Mouse (Mus musculus): ENCODE measurements around the gene Kdelr2.
"Not testable (repeated sequence)": the region's sequence is repeated elsewhere in the genome, so short reads cannot be mapped to it uniquely, and the experiment has no call there.

Kdelr2 gene

GRCm38 (mm10) chr5:143403221-143404147, at the start of gene Kdelr2:
Gene Kdelr2, plus strand, starts transcription at chr5:143403838.
- peak; percentile 89 to 90 for DNase-seq (ENCODE audit: low spot score in 2 of 2)

GRCm38 (mm10) chr5:143356017-143356416, 47.6 kb upstream of the Kdelr2 start:
- no peak for DNase-seq (ENCODE audit: low spot score in 2 of 2)

DNA sequence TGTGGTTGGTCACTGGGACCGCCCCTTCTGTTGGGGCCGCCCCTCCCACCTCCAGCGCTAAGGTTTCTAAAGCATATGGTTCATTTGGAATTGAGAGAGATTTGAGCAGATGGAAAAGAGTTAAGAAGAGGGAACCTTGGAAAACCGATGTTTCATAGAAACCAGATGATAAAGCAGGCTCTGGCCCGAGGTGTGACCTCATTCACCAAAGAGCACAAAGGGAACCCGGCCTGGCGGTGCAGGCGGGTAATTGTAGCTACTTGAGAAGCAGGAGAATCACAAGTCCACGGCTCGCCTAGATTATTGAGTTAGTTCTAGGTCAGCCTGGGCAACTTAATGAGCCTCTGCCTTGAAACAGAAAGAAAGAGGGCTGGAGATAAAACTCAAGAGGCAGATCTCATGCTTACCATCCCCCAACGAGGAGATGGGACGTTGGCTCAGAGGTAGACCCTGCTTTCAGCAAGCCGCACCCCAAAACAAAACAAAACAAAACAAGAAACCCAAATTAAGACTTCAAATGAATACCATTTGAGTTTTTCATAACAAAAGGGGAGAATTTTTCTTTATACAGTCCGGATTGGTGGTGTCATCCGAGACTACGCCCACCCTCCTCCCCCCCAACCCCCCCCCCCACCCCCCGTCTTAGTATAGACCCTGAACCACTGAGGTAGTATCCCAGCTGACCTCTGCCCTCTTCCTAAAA, 46.8 kb upstream of the Kdelr2 start, which contains the start of gene Grid2ip:
Grid2ip (plus strand) TSS at position 653 of the 703 bp plus-strand sequence.
- no peak for DNase-seq (ENCODE audit: low spot score in 2 of 2)

GRCm38 (mm10) chr5:143357564-143357963, 46.1 kb upstream of the Kdelr2 start:
- DNase-seq (ENCODE audit: low spot score in 2 of 2), result no peak

DNA sequence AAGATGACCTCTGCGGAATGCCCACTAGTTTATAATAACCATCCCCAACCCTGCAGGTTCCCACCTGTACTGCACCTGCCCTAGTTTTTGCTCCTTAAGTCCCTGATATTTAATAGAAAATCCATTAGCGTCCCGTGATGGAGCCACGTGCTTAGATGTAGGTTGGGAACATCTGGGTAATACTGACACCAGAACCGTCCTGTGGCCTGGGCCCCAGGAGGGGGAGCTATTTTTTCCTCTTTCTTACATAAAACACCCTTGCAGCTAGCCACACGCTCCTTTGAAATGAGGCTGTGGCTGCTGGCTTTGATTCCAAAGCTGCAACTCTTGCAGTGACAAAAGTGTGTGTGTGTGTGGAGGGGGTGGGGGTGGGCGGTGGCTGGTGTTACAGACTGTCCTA, 44.4 kb upstream of the Kdelr2 start:
- DNase-seq (ENCODE audit: low spot score in 2 of 2), result no peak

DNA sequence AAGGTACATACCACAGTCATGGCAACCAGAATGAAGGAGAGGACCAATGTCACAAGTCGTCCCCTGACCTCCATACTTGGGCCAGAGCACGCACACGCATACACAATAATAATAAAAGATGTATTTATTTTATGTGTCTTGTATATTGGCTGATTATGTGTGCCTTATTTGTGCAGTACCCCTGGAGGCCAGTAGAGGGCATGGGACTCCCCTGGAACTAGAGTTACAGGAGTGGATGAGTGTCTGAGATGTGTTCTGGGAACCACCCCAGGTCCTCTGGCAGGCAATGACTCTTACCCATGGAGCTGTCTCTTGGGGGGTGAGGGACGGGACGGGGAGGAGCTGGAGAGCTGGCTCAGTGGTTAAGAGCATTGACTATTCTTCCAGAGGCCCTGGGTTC, 43.6 kb upstream of the Kdelr2 start:
- no peak for DNase-seq (ENCODE audit: low spot score in 2 of 2)

DNA sequence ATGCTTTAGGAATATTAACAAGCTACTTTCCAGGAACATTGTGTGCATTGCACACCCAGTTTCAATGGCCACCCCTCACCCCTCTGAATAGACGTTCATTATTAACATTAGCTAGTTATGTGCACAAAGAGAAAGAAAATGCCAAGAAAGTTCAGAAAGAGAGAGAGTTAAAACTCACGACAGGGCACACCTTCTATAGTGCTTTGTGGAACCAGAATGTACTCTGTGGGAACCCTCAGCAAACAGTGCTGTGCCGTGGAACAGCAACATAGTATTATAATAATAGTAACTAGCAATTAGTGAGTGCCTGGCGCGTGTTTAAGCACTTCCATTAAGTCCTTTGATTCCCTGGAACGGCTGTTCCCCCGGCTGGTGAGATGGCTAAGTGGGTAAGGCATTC, 42.2 kb upstream of the Kdelr2 start:
- DNase-seq (ENCODE audit: low spot score in 2 of 2), result no peak

DNA sequence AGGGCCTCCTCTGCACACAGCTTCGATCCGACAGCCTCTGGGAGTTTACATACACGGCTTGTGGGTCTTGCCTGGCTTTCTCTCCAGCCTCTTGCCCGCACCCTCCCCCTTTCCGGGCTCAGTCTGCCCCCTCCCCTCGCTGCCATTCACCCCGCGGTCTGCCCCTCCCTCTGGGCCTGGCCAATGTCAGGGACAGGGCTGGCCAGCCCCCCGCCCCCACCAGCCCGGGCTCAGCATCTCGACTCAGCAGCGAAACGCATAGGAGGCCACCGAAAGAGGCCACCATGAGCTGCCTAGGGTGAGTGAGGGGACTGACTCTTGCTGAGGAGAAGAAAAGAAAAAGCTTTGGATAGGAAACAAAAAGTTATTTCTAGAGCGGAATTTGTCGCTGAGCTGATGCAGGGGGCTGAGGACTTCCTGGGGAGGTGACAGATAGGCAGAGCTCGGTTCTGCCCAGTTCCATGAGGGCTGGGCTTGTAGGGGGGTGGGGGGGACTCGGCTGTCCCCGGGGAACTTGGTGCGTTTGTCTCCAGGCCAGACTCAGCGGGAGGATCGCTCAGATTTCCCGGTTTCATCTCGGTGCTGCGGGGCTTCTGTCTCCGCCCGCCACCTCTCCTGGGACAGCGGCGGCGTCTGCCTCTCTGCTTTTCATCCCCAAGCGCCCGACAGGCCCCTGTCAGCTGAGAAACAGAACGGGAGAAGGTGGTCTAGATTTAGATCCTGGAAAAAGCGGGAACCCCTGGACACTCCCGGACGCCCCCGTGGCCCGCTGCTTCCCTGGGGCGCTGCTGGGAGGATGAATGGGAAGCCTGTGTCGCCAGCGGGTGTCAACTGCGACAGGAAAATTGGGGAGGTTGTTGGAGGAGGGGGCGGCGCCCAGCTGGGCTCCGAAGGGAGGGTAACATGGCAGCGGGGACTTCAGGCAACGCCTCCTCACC, 39.7 kb upstream of the Kdelr2 start:
- no peak for DNase-seq (ENCODE audit: low spot score in 2 of 2)

DNA sequence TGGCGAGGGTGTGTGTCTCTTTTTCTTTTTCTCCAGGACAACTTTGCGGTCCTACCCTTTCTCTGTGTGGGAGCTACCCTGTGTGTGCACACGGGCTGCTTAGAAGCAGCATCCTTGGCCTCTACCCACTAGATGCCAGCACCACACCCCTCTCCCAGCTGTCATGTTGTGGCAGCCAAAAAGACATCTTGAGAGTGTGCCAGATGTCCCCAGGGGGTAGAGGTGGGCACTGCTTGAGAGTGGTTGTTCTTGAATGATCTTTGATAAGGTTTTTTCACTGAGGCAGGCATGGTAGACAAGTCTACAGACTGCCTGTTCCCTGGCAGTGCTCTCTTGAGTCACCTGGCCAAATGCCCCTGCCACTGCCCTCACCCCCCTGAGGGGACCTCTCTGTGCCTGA, 35.7 kb upstream of the Kdelr2 start:
- DNase-seq (ENCODE audit: low spot score in 2 of 2), result no peak

DNA sequence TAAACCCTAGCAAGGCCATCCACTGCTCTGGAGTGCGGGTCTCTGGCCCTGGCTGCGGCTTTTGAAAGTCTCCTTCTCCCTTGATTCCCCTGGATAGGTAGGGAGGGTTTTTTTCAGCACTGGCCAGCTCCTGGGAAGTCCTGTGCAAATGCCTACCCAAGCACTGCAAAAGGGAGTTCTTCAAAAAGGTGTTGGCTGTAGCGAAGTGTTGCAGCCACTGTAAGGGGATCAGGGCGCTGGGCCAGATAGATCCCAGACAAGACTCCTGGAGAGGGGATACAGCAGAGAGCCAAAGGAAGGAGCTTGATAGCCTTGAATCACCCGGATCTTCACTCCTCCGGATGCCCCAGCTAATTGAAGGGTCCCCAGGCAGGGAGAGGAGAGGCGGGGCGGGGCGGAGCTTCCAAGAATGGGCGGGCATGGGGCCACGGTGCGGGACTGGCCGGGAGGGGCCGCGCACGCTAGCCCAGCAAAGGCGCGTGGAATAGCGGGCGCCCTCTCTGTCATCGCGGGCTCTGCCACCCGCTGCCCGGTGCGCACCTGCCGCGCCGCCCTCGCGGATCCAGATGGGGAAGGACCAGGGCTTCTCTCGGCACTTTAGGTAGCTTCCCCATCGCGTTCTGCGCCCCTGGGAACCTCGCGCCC, 33.9 kb upstream of the Kdelr2 start:
- DNase-seq (ENCODE audit: low spot score in 2 of 2), result no peak

GRCm38 (mm10) chr5:143370416-143371145, 33.1 kb upstream of the Kdelr2 start:
- DNase-seq (ENCODE audit: low spot score in 2 of 2), result no peak

GRCm38 (mm10) chr5:143371146-143371510, 32.5 kb upstream of the Kdelr2 start:
- no peak for DNase-seq (ENCODE audit: low spot score in 2 of 2)

DNA sequence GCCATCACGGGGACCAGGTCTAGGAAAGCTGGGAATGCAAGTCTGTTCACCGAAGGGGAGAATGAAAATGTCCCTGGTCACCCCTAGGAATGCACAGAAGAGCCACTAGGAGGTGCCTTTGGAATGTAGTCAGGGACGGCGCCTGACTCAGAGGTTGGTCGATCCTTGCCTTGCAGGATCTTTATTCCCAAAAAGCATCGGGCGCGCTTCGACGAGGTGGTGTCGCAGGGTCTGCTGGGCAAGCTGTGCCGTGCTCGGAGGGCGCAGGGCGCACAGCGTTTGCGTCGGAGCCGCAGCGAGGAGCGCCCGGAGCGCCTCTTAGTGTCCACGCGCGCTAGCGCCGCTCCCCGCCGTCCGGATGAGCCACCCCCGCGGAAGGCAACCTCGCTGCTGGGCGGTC, 30.8 kb upstream of the Kdelr2 start:
- DNase-seq (ENCODE audit: low spot score in 2 of 2), result no peak

DNA sequence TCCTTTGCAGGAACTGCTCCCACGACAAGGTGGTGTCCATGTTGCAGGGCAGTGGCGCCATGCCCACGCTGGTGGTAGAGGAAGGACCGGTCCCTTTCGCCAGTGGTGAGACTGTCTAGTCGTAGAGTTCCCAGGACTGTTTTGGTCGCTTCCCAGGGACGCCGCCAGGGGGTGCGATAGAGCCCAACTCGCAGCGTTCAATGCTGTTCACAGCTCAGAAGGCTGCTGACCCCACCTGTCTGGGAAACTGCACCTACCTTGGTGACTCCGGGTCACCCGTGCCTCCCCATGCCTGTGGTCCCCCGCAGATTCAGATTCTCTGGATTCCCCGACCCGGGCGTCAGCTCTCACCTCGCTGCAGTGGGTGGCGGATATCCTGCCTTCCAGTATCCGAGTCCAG, 28.4 kb upstream of the Kdelr2 start:
- DNase-seq (ENCODE audit: low spot score in 2 of 2), result peak; percentile 59 to 81

- DNase-seq (ENCODE audit: low spot score in 2 of 2), result no peak
Observed at GRCm38 (mm10) chr5:143376156-143376555, 27.5 kb upstream of the Kdelr2 start.

DNA sequence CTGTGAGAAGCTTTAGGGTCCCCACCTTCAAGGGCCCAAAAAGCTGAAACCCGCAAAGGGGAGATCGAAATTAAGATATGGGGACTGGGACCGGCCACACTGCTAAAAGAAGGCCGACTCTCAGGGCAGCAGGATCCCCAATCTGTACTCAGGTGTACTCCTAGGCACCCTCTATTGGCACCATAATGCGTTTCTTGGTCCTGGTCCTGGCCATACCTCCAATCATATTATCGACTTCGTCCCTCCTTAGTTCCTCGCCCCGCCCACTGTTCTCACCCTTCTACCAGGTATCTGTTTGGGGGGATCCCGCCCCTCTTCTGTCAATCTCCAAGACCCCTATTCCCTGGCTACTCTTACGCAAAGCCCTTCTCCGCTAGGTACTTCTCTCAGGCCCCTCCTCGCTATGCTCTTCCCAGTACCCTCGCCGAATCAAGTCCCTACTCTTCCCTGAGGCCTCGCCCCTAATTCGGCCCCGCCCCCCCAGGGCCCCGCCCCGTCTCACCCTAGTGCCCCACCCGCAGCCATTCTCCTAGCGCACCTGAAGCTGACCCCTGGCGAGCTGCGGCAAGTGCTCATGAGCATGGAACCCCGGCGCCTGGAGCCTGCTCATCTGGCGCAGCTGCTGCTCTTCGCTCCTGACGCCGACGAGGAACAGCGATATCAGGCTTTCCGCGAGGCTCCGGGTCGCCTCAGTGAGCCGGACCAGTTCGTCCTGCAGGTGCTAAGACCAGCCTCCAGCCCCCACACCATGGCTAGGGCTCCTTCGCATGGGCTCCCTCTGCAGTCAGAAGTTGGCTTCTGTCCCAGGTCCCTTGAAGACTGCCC, 16.6 kb upstream of the Kdelr2 start:
- DNase-seq (ENCODE audit: low spot score in 2 of 2), result no peak

DNA sequence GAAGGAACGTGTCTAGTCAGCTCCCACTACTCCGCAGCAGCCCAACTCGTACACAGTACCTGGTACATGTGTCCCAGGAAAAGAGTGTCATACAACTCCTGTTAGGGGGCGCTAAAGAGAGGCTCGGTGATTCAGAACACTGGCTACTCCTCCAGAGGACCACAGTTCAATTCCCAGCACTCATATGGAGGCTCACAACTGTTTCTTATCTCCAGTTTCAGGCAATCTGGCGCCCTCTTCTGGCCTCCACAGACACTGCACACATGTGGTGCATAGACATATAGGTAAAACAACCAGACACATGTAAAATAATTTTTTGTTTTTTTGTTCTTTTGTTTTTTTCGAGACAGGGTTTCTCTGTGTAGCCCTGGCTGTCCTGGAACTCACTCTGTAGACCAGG, 9.5 kb upstream of the Kdelr2 start:
- no peak for DNase-seq (ENCODE audit: low spot score in 2 of 2)

GRCm38 (mm10) chr5:143394966-143395365, 8.7 kb upstream of the Kdelr2 start:
- DNase-seq (ENCODE audit: low spot score in 2 of 2), result not testable (repeated sequence)

GRCm38 (mm10) chr5:143395649-143396048, 8.0 kb upstream of the Kdelr2 start:
- DNase-seq (ENCODE audit: low spot score in 2 of 2), result no peak

- DNase-seq (ENCODE audit: low spot score in 2 of 2), result no peak
Observed at GRCm38 (mm10) chr5:143400501-143400900, 3.1 kb upstream of the Kdelr2 start.
